Mouse (Mus musculus): ENCODE results near the gene Rps15.
"Not testable (repeated sequence)": the region's sequence is repeated elsewhere in the genome, so short reads cannot be mapped to it uniquely, and the experiment has no call there.

The Rps15 gene

DNA sequence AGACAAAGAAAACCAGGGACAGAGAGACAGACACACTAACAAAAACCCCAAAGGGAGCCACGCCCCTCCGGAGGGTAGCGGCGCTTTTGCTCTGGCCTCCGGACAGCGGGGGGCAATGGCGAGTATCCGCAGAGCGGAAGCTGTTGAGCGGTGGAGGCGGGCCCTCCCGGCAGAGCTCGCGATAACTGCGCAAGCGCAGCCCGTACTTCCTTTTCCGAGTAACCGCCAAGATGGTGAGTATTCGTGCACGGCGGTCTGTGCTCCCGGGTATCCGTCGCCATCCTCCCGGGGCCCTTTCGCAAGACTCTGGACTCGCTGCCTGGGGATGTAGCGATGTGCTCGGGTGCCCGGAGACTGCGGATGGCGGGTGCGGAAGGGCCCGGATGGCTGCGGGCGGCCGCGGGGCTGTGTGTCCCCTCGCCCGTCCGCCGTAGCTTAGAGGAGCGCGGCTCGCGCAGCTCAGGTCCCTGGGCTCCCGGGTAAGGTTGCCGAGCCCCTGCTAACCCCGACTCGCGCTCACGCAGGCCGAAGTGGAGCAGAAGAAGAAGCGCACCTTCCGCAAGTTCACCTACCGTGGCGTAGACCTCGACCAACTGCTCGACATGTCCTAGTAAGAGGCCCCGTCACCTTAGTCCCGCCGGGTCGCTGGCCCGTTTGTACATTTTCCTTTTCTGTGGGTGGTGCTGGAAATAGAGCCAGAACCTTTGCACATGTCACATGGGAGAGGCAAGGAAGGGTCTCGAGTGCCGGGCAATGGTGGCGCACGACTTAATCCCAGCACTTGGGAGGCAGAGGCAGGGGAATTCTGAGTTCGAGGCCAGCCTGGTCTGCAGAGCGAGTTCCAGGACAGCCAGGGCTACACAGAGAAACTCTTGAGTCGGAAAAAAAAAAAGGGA lies at the start of gene Rps15:
TSS of gene Rps15 (plus strand) at position 203 of the 896 bp plus-strand sequence.
- peak; percentile 87 to 93 for DNase-seq (ENCODE audit: low spot score in 2 of 2)

DNA sequence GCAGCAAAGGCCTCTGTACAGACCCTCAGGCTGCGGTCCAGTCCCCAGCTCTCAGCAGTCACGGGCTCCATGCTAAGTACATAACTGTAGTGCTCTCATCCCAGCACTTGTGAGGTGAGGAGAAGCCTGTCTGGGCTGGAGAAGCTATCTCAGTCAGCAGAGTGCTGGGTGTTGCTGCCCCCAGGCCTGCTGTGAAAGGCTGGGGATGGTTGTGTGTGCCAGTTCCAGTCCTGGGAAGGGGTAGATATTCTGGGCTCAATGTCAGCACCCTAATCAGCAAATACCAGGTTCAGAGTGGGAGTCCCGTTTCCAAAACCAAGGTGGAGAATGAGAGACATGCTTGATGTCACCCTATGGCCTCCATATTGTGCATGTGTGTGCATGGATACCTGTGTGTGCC lies 49.6 kb upstream of the Rps15 start:
- DNase-seq (ENCODE audit: low spot score in 2 of 2) = no peak

DNA sequence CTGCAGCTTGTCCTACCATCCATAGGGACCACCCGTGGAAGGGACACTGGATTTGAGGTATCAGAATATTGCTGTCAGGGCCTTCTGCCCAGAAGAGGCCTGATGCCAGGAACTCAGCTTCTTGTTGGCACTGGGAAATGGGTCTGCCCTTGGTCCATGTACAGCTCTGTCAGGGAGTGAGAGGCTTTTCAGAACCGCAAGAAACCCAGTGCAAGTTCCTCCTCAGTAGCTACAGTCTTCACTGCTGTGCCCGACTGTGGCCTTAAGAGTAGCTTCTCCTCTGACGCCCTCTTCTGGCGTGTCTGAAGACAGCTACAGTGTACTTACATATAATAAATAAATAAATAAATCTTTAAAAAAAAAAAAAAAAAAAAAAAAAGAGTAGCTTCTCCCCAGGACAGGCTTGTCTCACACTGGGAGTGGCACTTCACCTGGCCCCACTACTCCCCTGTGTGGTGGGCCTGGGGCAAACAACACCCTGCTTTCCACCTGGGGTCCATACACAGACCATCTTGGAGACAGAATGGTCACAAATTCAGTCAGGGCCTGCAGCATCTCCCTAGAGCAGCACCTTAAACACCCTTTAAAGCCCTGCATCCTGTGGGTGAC lies 47.4 kb upstream of the Rps15 start:
- DNase-seq (ENCODE audit: low spot score in 2 of 2) = no peak

DNA sequence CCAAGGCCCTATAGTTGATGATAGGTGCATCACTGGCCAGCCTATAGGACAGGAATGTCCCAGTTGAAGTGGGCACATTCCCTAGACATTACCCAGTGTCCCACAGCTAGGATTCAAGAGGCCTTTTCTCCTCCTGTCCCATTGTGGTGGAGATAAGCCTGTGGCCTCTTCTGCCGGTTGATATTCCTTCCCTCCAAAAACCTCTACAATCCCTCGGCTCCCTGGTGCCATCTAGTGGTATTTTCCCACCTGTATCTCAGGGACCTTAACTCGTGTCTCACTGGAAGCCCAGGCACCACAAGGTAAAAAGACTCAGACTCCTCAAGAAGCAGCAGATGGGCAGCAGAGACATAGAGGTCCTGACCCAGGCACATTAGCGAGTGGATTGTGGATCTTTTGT lies 46.7 kb upstream of the Rps15 start:
- DNase-seq (ENCODE audit: low spot score in 2 of 2) = peak in 1 of 2 experiments; percentile 73

DNA sequence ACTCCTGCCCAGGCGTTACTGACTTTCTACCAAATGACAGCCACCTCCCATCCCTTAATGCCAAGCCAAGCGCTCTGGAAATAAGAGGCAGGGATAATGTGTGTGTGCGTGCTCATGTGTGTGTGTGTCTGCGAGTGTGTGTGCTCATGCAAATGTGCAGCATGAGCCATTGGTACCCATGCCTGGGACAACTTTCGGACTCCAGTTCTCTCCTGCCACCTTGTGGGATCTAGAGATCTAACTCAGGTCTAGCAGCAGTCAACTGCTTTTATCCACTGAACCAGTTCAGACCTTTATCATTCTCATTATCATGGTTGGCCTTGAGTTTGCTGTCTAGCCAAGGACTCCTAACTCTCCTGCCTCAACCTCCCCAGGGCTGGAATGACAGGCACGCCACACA lies 44.4 kb upstream of the Rps15 start:
- no peak for DNase-seq (ENCODE audit: low spot score in 2 of 2)

DNA sequence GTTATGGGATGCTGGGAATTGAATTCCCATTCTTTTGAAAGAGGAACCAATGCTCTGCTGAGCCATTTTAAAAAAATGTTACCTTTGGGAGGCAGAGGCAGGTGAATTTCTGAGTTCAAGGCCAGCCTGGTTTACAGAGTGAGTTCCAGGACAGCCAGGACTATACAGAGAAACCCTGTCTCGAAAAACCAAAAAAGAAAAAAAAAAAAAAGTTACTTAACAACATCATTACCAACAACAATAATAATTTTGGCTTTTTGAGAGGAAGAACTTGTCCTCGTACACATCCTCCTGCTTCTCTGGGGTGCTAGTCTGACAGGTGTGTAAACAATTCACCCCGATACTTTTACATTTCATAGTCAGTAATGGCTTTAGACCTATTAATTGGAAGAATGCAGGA lies 43.8 kb upstream of the Rps15 start:
- DNase-seq (ENCODE audit: low spot score in 2 of 2) = not testable (repeated sequence)

DNA sequence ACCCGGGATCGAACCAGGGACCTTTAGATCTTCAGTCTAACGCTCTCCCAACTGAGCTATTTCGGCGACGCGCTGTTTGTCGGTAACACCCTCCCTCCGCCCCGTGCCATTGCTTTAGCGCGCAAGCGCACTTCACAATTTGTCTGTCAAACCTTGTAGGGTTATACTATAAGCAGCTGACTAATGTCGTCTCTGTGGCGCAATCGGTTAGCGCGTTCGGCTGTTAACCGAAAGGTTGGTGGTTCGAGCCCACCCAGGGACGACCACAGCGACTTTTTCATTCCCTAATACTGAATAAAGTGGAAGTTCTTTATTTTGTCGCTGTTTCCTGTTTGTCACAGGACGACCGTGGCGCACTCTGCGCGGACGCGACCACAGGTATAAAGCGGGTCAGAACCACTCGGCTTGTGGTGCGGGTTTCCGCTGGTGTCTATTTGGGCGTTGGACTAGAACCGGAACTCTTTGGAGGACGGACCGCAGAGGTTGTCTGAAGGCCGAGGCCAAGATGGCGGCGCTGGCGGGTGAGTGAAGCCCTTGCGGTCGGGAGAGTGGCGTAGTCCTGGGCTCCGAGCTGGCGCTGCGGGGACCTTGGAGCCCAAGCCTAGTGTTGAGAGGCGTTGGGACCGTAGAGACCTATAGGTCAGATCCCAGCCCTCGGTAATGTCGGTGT lies 43.1 kb upstream of the Rps15 start, which contains the start of gene Ndufs7:
TSS of gene Ndufs7 (plus strand) at position 151 of the 670 bp plus-strand sequence.
- peak; percentile 89 to 95 for DNase-seq (ENCODE audit: low spot score in 2 of 2)

DNA sequence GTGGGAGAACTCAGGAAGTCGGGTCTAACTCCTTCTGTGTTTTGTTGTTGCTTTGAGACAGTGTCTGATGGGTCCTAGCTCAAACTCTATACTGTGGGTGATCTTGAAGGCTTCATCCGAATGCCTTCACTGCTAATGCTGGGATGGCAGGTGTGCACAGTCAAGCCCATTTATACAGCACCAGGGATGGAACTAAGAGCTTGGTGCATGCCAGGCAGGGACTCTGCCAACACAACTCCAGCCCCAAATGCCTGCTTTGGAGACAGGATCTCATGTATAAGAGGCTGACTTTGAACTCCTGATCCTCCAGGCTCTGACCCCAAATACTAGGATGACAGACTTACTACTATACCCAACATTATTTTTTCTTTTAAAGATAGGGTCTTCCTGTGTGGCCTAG lies 42.2 kb upstream of the Rps15 start:
- no peak for DNase-seq (ENCODE audit: low spot score in 2 of 2)

DNA sequence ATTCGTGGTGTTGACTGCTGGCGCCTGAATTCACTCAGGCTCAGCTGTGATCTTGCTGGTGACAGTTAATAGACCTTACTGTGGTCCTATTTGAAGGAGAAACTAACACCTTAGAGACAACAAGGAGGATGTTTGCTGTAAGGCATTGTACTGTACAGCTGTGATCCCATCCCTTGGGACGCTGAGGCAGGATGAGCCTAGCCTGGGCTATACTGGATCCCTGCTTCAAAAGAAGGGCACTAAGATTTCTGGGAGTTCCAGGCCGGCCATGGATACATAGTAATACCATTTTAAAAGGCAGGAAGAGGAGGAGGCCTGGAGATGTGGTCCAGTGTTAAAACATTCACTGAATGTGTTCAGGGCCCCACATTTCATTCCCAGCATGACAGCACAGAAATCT lies 41.7 kb upstream of the Rps15 start:
- DNase-seq (ENCODE audit: low spot score in 2 of 2) = no peak

DNA sequence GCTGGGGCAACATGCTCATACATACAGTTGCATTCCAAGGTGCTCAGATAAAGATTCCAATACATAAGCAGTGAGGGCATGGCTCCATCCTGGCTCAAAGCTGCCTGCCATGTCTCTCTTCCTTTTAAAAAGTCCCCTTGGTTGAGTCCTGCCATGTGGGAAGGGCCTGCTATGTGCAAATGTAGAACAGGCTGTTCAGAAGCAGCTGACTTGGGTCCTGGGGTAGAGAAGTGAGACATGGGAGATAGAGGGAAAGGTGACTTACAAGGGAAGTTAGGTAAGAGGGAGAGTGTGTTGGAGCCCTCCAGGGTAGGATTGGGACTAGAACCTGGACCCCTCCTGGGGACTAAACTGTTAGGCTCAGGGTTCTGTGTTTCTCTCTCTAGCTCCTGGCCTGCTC lies 40.2 kb upstream of the Rps15 start:
- no peak for DNase-seq (ENCODE audit: low spot score in 2 of 2)

DNA sequence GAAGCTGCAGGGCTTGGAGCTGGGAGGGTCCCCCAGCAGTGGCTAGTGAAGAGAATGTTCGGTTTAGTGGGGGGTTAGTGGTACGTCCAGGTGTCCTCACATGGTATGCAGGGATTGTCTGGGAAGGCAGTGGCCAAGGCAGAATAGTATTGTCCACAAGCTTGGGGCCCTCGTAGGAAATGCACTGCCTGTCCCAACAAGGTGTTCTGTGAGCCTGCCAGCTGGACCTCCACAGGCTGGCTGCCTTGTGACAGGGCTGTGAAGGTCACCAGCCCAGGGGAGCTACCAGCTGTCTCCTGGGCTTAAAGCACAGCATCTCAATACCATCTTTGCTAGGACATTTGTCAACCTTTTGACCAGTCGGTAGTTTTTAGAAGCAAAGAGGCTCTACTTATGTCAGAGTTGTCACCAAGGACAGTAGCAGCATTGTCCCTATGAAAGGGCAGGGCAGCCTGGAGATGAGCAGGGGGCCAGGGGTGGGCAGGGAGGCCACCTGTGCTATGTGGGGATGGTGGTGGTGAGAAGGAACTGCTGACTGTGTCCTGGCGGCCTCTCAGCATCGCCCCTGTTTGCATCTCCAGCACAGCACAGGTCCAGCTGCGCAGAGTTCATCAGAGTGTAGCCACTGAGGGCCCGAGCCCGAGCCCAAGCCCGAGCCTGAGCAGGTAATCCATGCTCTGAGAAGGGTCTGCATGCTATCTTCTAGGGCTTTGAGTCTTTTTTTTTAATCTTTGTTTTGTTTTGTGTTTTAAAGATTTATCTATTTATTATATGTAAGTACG lies 39.6 kb upstream of the Rps15 start:
- no peak for DNase-seq (ENCODE audit: low spot score in 2 of 2)

DNA sequence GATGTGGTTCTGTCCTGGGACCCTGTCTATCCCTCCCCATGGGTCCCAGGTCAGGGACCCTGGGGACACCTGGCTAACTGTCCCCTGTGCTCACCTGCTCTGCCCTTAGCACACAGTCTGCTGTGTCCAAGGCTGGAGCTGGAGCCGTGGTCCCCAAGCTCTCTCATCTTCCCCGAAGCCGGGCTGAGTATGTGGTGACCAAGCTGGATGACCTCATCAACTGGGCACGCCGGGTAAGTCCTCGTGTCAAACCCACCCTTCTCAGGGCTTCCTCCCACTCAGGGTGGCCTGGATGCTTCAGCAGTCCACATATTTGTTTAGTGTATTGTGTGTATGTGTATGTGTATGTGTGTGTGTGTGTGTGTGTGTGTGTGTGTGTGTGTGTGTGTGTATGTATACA lies 38.7 kb upstream of the Rps15 start:
- DNase-seq (ENCODE audit: low spot score in 2 of 2) = no peak

DNA sequence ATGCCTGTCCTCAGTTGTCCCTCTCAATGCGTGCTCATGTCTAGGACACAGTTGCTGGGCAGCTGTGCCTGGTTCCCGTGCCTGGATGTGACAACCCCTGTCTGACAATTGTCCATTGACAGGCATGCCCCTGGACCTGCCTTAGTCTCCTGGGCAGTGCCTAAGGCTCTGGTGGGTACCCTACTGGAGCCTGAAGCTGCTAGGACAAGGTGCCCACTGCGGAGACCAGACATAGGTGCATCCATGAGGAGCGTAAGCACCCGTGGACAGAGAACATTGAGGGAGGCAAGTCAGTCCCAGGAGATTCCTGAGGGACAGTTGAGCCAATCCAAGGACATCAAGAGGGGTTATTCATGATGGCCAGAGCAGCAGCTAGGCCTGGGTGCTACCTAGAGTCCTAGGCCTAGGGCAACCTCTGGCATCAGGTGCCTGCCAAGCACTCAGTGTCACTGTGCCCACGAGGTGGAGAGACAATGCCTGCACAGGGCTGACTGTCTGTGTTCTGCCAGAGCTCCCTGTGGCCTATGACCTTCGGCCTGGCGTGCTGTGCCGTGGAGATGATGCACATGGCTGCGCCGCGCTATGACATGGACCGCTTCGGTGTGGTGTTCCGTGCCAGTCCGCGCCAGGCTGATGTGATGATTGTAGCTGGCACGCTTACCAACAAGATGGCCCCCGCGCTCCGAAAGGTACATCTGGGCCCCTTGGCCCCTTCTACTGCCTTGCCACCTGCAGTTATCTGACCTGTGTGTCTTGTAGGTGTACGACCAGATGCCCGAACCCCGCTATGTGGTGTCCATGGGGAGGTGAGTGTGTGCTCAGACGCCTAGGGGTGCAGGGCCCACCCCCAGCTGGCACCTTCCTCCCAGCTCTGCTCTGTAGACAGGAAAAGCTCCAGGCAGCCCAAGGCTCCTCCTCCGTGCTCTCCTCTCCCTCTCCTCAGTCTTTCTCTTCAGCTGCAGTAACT lies 37.6 kb upstream of the Rps15 start:
- DNase-seq (ENCODE audit: low spot score in 2 of 2) = no peak

DNA sequence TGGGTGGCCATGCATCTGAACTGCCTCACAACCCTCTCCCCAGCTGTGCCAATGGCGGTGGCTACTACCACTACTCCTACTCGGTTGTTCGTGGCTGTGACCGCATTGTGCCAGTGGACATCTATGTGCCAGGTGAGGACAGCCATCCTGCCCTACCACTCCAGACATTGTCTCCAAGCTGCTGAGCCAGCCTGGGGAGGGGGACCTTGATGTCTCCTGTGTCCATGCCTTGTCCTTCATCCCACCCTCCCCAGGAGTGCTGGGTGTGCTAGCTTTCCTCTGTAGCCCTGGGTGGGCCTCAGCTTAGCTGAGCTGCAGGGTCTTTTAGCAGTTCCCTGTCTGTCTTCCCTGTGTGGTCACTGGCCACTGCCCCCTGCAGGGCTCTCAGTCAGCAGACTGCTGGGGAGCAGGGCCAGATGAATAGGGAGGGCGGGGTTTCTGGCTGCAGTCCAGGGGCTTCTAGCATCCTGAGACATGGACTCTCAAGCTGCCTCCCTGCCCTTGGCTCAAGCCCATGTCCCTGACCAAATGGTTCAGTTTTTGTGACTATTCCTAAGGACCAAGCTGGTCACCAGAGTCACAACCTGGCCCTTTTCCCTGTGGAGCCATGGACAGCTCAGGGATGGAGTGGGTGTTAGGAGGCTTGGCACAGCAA lies 36.2 kb upstream of the Rps15 start:
- no peak for DNase-seq (ENCODE audit: low spot score in 2 of 2)

DNA sequence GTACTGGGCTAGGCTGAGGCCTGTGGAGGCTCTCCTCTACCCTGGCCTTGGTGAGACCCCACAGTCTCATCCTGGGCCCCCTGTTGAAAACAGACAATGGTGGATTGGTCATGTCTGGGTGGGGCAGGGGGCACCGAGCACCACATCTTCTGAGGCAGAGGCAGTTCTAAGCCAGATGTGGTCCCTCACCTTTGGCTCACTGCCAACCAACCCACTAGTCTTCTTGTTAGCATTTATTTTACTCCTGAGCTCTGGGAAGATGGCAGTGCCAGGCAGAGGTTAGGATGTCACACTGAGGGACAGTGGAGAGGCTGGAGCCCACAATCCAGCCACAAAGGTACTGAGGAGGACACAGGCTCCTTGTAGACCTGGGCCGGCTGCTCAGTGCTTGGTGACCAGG lies 34.3 kb upstream of the Rps15 start:
- no peak for DNase-seq (ENCODE audit: low spot score in 2 of 2)

DNA sequence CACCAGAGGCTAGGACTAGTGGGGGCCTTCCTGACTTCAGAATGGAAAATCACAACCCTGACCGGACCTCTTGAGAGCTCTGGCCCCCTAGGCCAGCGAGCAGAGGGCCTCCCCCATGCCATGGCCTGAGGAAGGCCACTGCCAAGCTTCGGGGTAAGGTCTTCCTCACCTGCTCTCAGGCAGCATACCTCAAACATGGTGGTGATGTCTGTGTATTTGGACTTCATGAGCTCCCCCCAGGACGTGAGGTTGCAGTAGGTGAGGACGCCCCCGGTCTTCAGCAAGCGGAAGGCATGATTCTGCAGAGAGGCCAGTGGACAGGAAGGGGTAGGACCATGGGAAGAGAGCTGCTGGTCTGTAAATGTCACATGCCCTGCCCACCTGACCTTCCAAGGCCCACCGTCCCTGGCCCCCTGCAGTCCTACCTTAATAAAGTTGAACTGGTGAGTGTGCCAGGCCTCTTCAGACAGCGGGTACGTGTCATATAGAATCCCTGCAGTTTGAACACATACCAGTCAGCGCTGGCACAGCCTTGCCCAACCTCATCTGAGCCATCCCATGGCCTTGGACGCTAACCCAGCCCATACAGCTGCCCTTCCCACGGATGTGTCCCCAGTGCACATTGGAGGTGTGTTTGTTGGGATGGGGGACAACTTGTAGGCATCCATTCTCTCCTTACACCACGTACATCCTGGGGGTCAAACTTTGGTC lies 33.3 kb upstream of the Rps15 start:
- DNase-seq (ENCODE audit: low spot score in 2 of 2) = no peak

DNA sequence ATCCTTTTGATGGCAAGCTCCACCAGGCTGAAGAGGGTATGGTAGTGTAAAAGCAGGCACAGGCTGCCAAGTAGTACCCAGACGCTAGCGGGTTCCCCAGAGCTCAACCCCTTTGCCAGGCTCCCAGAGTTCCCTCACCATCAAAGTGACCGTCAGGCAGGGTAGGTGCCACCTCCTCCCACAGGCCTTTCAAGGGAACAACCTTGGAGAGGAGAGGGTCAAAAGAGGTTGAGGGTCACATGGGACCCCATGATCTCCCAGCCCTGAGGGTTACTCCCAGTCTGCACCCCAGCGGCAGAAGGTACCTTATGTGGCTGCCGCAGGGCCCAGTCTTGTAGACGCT lies 32.8 kb upstream of the Rps15 start:
- no peak for DNase-seq (ENCODE audit: low spot score in 2 of 2)

DNA sequence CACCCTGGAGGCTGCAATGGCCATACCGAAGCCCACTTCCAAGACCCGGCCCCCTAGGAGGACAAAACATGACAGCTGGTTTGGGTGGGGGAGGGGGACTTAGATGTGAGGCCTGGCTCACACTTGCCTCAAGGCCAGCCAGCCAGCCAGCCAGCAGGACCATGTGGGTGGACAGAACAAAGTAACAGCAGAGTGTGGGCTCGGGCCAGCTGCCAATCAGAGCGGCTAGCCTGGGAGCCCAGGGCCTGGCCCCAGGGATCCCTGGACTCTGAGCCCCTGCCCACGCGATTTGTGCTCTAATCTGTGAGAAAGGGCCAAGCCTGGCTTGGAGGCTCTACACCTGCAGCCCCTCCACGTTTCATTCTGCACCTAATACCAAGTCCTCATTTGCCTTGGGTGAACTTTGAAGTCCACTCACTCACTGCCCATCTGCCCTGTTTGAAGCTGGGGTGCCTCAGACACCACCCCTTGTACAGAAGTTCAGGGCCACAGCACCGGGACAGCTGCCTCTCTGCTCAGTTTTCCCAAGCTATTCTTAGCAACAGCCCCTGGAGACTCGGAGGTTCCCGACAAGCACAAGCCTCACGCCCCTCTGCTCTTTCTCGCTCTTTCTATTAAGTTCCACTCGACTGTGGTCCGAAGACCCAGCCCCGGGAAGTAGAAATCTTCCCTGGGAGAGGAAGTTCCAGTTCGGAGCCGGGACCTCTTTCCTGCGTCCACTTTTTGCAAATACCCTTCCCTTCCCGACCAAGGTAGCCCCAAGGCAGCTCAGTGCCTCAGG lies 32.2 kb upstream of the Rps15 start:
- DNase-seq (ENCODE audit: low spot score in 2 of 2) = peak; percentile 69

Measured in frontal cortex, postnatal 10 days (tissue).